Comparison of ENCODE assay signal across 20 mouse cellular contexts in the genomic region with DNA sequence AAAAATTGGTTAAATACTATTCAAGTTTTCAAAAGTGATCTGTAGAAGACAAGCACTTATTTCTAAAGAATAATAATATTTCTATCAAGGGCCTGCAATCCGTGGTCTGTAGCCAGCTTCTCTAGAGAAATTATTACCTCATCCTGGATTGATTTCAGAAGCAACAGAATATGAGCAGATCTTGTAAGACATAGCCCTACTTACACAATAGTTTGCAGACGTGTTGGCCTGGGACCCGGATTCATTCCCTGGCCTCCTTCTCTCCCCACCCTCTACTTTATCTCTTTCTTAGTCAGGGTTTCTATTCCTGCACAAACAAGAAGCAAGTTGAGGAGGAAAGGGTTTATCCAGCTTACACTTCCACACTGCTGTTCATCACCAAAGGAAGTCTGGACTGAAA. TPM values are rescaled to one million over a fixed set of nuclear protein-coding genes. Genes with fewer than 3 reads are reported as not detected.
A peak's percentile ranks its signal among the peaks of the same experiment; 100 is the strongest.
DNase-seq lines count a peak whose midpoint lies in the region; ATAC-seq lines count a peak whose summit lies in the region.
"Had no signal": no experiment of that assay in that cellular context is flagged by ENCODE, and none has a peak within 500 bp of the region (broad histone marks: within the 10 kb centered on the region; RNA-seq: fewer than 3 reads in every experiment).

No protein-coding gene starts in this region.

- H3K4me2 ChIP-seq in midbrain, embryonic 13.5 days (replicated peaks) = no peak overlapping the region
- H3K4me2 ChIP-seq: embryonic facial prominence, embryonic 12.5 days had no signal

- H3K36me3 ChIP-seq in midbrain, embryonic 13.5 days = peaks cover 7% of the 10 kb centered on the region; the same call in 1 of the 2 replicates
- H3K36me3 ChIP-seq: embryonic facial prominence, embryonic 12.5 days; forebrain, embryonic 10.5 days had no signal

- DNase-seq in gastrocnemius, postnatal 14 days = peak; percentile 42
- DNase-seq in gastrocnemius, postnatal 10 days = no peak
- DNase-seq in 3134 (ENCODE audit: extremely low read depth, insufficient read length, low spot score) (peak; percentile 33), adipocyte (ENCODE audit: low spot score) (peak; percentile 87)
- DNase-seq in heart, postnatal 14 days = peak; percentile 37 to 48
- DNase-seq in urinary bladder, adult 18-20 months (ENCODE audit: low spot score in 2 of 2) = no peak
- DNase-seq in urinary bladder, postnatal 4 days (ENCODE audit: low spot score in 2 of 2) = no peak
- DNase-seq: cerebellum, adult 11 months; cerebellum, postnatal 36 days; kidney, adult 11 months; kidney, postnatal 10 days; lung, adult 2 months; midbrain, embryonic 14.5 days; right cerebral cortex, postnatal 25 days; thymus, postnatal 36 days had no signal

- peaks cover 8% of the 10 kb centered on the region for H3K4me1 ChIP-seq in midbrain, embryonic 13.5 days (replicated peaks)

- WGBS in midbrain, embryonic 13.5 days = 83% methylated on average over 3 of the region's 3 CpGs

- intact Hi-C loops in gastrocnemius, postnatal 14 days (cut with DNase I; ENCODE audit: low total_unique reads) = no loop called here
- intact Hi-C loops in heart, postnatal 14 days (cut with DNase I) = no loop called here

- no peak overlapping the region for H3K9ac ChIP-seq in midbrain, embryonic 13.5 days (replicated peaks)
- H3K9ac ChIP-seq: embryonic facial prominence, embryonic 12.5 days; limb, embryonic 15.5 days had no signal

- H3K4me3 ChIP-seq in midbrain, embryonic 13.5 days (replicated peaks) = no peak overlapping the region
- H3K4me3 ChIP-seq: embryonic facial prominence, embryonic 12.5 days; forebrain, embryonic 10.5 days; limb, embryonic 15.5 days had no signal

- H3K9me3 ChIP-seq in midbrain, embryonic 13.5 days = no peaks in the 10 kb centered on the region
- H3K9me3 ChIP-seq: embryonic facial prominence, embryonic 12.5 days; forebrain, embryonic 10.5 days; limb, embryonic 15.5 days had no signal

- ATAC-seq in midbrain, embryonic 13.5 days = no peak
- ATAC-seq: hindbrain, embryonic 16.5 days had no signal

- H3K27me3 ChIP-seq in midbrain, embryonic 13.5 days = peaks cover 12% of the 10 kb centered on the region
- H3K27me3 ChIP-seq: limb, embryonic 15.5 days had no signal

- H3K27ac ChIP-seq in midbrain, embryonic 13.5 days = no peak overlapping the region
- H3K27ac ChIP-seq: embryonic facial prominence, embryonic 12.5 days; forebrain, embryonic 10.5 days; limb, embryonic 15.5 days had no signal

RNA-seq across cellular contexts. Expression of a gene that starts 19.5 kb away (rescaled TPM):
- total RNA-seq in gastrocnemius, postnatal 14 days (2021) = 1 to 10 TPM; 3.1 to 4.1 TPM
- total RNA-seq in gastrocnemius, postnatal 10 days (2021) = 1 to 10 TPM; 7.2 to 7.6 TPM
- 1 to 10 TPM; 5.2 to 5.9 TPM for total RNA-seq in heart, postnatal 14 days (2021)
- 24.2 and 28.5 TPM in 2 replicates for polyA plus RNA-seq in midbrain, embryonic 13.5 days (2015; fragmentation: Nextera tagmentation; extraction: Ambion mirVana)

RNA-seq across cellular contexts. Expression of a gene that starts 20.1 kb away (rescaled TPM):
- 10 to 100 TPM; 20.2 to 25.3 TPM for total RNA-seq in gastrocnemius, postnatal 14 days (2021)
- 10 to 100 TPM; 23.6 to 32.7 TPM for total RNA-seq in gastrocnemius, postnatal 10 days (2021)
- 10 to 100 TPM; 26.7 to 29.4 TPM for total RNA-seq in heart, postnatal 14 days (2021)
- polyA plus RNA-seq in midbrain, embryonic 13.5 days (2015; fragmentation: Nextera tagmentation; extraction: Ambion mirVana) = 124 and 140 TPM in 2 replicates

Comparison
In these comparisons a context has a peak if more than half of its experiments do, and no peak if none do; other contexts are left out.
1. DNase-seq: peak in gastrocnemius, postnatal 14 days (single experiment), 3134 (single experiment), adipocyte (single experiment) and heart, postnatal 14 days (2 of 2); none in gastrocnemius, postnatal 10 days (single experiment), urinary bladder, adult 18-20 months (0 of 2) and urinary bladder, postnatal 4 days (0 of 2).